Mouse (Mus musculus) colon, adult 2 months (tissue): Measurements from ENCODE around the gene Zfp386. TPM values are rescaled to one million over a fixed set of nuclear protein-coding genes. Genes with fewer than 3 reads are reported as not detected.

ENCODE experiments used
- polyA plus RNA-seq: library from polyadenylated mRNA; depleted of rRNA; stranded (reverse); fragments of >200 nt; gene quantifications from 2 replicates; pipeline ENCODE4 v1.2.3, GENCODE M21; 2012; rRNA removed

Gene Zfp386
- 3.5 and 6.2 TPM in 2 replicates for polyA plus RNA-seq

DNA sequence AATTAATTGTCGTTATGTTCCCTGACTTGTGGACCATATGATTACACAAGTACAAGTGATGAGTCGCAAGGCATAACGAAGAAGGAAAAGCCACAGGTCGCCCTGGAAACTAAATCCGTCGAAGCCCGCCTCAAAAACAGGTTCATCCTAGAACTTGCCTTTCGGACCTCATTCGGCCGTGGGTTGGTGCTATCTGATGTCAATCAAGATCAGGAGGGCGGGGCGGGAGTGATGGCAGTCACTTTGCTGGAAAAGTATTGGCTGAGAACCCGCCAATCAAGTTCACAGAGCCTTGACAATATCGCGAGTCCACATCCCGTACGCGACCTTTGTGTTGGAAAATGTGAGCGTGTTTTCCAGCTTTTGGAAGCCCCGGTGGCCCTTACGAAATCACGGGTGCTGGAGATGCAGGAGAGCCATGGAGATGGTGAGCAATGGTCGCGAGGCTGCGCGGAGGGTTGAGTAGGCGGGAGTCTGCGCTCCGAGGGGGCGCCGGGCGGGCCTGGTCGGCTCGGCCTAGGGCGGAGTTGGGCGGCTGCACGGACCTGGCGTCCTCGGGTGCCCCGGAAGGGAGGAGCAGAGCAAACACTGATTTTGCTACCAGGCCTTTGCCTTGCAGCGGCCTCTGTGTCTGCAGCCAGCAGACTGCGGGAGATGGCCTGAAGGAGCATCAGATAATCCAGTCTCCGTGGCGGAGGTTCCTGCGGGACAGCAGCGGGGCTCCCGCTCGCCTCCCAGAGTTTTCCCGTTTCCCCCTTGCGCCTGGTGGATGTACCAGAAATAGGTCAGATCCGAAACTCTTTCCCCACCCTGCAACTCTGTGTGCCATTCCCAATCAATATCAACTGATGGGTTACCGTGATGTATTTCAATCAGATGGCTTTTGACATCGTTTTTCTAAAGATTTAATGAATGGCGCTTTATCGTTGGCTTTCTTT, at the start of gene Zfp386:
TSS of gene Zfp386 (plus strand) at position 285 of the 938 bp plus-strand sequence.

GRCm38 (mm10) chr12:116077074-116077854, 29.7 kb downstream of the Zfp386 start, which contains the start of gene Vipr2:
TSS of gene Vipr2 (plus strand) at chr12:116077726.

Other genes starting within 250 kb of the Zfp386 start
- gene Vipr2, start 30.0 kb downstream of the Zfp386 start, polyA plus RNA-seq, result 5.3 and 8.2 TPM in 2 replicates
- 4.0 TPM in 2 replicates for gene Wdr60, start 215.3 kb downstream of the Zfp386 start, polyA plus RNA-seq
- not detected in 2 replicates for gene Gm11027, start 227.7 kb downstream of the Zfp386 start, polyA plus RNA-seq
- 19.3 and 22.0 TPM in 2 replicates for gene Esyt2, start 233.5 kb downstream of the Zfp386 start, polyA plus RNA-seq